Mouse (Mus musculus): ENCODE data around the gene Tmem176b. TPM values are rescaled to one million over a fixed set of nuclear protein-coding genes. Genes with fewer than 3 reads are reported as not detected.

The Tmem176b gene
- polyA plus RNA-seq, 1 experiment from 2014 or later, result 320 TPM

GRCm38 (mm10) chr6:48785601-48786000, 55.7 kb downstream of the Tmem176b start:
- Histone ChIP-seq H3K27ac (ENCODE audit: low read depth, low read length) (peak overlapping the region; percentile 11; the same call in 1 of the 2 replicates), H3K9me3 (ENCODE audit: control insufficient read depth) (no peaks in the 10 kb centered on the region), H3K27me3 (replicated peaks; ENCODE audit: control insufficient read depth, insufficient read depth, low read length) (no peaks in the 10 kb centered on the region), H3K4me1 (replicated peaks; ENCODE audit: control insufficient read depth, insufficient read depth, low read length) (no peaks in the 10 kb centered on the region), H3K36me3 (ENCODE audit: control insufficient read depth, insufficient read depth) (no peaks in the 10 kb centered on the region), H3K4me3 (ENCODE audit: low read depth, low read length) (no peak overlapping the region), H3K4me2 (replicated peaks; ENCODE audit: low read depth) (no peak overlapping the region), H3K9ac (ENCODE audit: low read depth, low read length) (no peak overlapping the region)
- 57% methylated on average over 2 of the region's 2 CpGs for WGBS
- no peak for TF ChIP-seq CTCF (IDR thresholded peaks at IDR 0.05; ENCODE audit: low read depth)
- ATAC-seq, result no peak

GRCm38 (mm10) chr6:48785189-48785588, 56.1 kb downstream of the Tmem176b start:
- TF ChIP-seq CTCF (IDR thresholded peaks at IDR 0.05; ENCODE audit: low read depth), result no peak
- H3K36me3 ChIP-seq (ENCODE audit: control insufficient read depth, insufficient read depth), result no peaks in the 10 kb centered on the region
- no peak for ATAC-seq
- H3K27ac ChIP-seq (ENCODE audit: low read depth, low read length), result peak overlapping the region; percentile 11; the same call in 1 of the 2 replicates
- no peaks in the 10 kb centered on the region for H3K9me3 ChIP-seq (ENCODE audit: control insufficient read depth)
- no peaks in the 10 kb centered on the region for H3K27me3 ChIP-seq (replicated peaks; ENCODE audit: control insufficient read depth, insufficient read depth, low read length)
- WGBS, result 60% methylated on average over 1 of the region's 1 CpGs
- no peak overlapping the region for H3K4me3 ChIP-seq (ENCODE audit: low read depth, low read length)
- no peak overlapping the region for H3K4me2 ChIP-seq (replicated peaks; ENCODE audit: low read depth)
- no peak overlapping the region for H3K9ac ChIP-seq (ENCODE audit: low read depth, low read length)
- no peaks in the 10 kb centered on the region for H3K4me1 ChIP-seq (replicated peaks; ENCODE audit: control insufficient read depth, insufficient read depth, low read length)

GRCm38 (mm10) chr6:48784406-48784805, 56.9 kb downstream of the Tmem176b start:
- no peaks in the 10 kb centered on the region for H3K27me3 ChIP-seq (replicated peaks; ENCODE audit: control insufficient read depth, insufficient read depth, low read length)
- no peaks in the 10 kb centered on the region for H3K4me1 ChIP-seq (replicated peaks; ENCODE audit: control insufficient read depth, insufficient read depth, low read length)
- no peak overlapping the region for H3K27ac ChIP-seq (ENCODE audit: low read depth, low read length)
- no peak for ATAC-seq
- no peaks in the 10 kb centered on the region for H3K36me3 ChIP-seq (ENCODE audit: control insufficient read depth, insufficient read depth)
- H3K9me3 ChIP-seq (ENCODE audit: control insufficient read depth), result no peaks in the 10 kb centered on the region
- no peak for TF ChIP-seq CTCF (IDR thresholded peaks at IDR 0.05; ENCODE audit: low read depth)
- H3K4me2 ChIP-seq (replicated peaks; ENCODE audit: low read depth), result no peak overlapping the region
- no peak overlapping the region for H3K4me3 ChIP-seq (ENCODE audit: low read depth, low read length)
- H3K9ac ChIP-seq (ENCODE audit: low read depth, low read length), result no peak overlapping the region
- WGBS, result 100% methylated on average over 1 of the region's 1 CpGs

Other genes with a start within 250 kb of the Tmem176b start
- gene Repin1, start 247.6 kb downstream of the Tmem176b start, polyA plus RNA-seq (2015; fragmentation: Nextera tagmentation; extraction: Ambion mirVana), result 11.3 and 12.0 TPM in 2 replicates
- gene Gm44965, start 247.6 kb downstream of the Tmem176b start, polyA plus RNA-seq (2015; fragmentation: Nextera tagmentation; extraction: Ambion mirVana), result not detected in 2 replicates
- gene Zfp775, start 239.4 kb downstream of the Tmem176b start, polyA plus RNA-seq (2015; fragmentation: Nextera tagmentation; extraction: Ambion mirVana), result 2.2 TPM in 2 replicates
- 0.55 and 0.63 TPM in 2 replicates for gene AI854703, start 214.7 kb downstream of the Tmem176b start, polyA plus RNA-seq (2015; fragmentation: Nextera tagmentation; extraction: Ambion mirVana)
- 1.1 and 1.2 TPM in 2 replicates for gene Gimap8, start 194.3 kb downstream of the Tmem176b start, polyA plus RNA-seq (2015; fragmentation: Nextera tagmentation; extraction: Ambion mirVana)
- 9.9 and 10.2 TPM in 2 replicates for gene Gimap9, start 165.4 kb downstream of the Tmem176b start, polyA plus RNA-seq (2015; fragmentation: Nextera tagmentation; extraction: Ambion mirVana)
- 9.6 and 11.3 TPM in 2 replicates for gene Gimap4, start 156.9 kb downstream of the Tmem176b start, polyA plus RNA-seq (2015; fragmentation: Nextera tagmentation; extraction: Ambion mirVana)
- gene Gimap6, start 133.3 kb downstream of the Tmem176b start, polyA plus RNA-seq (2015; fragmentation: Nextera tagmentation; extraction: Ambion mirVana), result 13.6 and 15.8 TPM in 2 replicates
- gene Gm28053, start 122.9 kb downstream of the Tmem176b start, polyA plus RNA-seq (2015; fragmentation: Nextera tagmentation; extraction: Ambion mirVana), result 1.3 and 2.3 TPM in 2 replicates
- gene Gimap7, start 122.9 kb downstream of the Tmem176b start, polyA plus RNA-seq (2015; fragmentation: Nextera tagmentation; extraction: Ambion mirVana), result 0.09 and 0.16 TPM in 2 replicates
- 15.2 and 17.8 TPM in 2 replicates for gene Gimap1, start 102.4 kb downstream of the Tmem176b start, polyA plus RNA-seq (2015; fragmentation: Nextera tagmentation; extraction: Ambion mirVana)
- 8.4 and 10.6 TPM in 2 replicates for gene Gimap5, start 95.3 kb downstream of the Tmem176b start, polyA plus RNA-seq (2015; fragmentation: Nextera tagmentation; extraction: Ambion mirVana)
- gene Gimap3, start 70.6 kb downstream of the Tmem176b start, polyA plus RNA-seq (2015; fragmentation: Nextera tagmentation; extraction: Ambion mirVana), result 0.58 and 0.64 TPM in 2 replicates
- gene Tmem176a, start 577 bp downstream of the Tmem176b start, polyA plus RNA-seq (2015; fragmentation: Nextera tagmentation; extraction: Ambion mirVana), result 180 and 193 TPM in 2 replicates
- gene Aoc1, start 31.4 kb upstream of the Tmem176b start, polyA plus RNA-seq (2015; fragmentation: Nextera tagmentation; extraction: Ambion mirVana), result 101 and 106 TPM in 2 replicates
- gene 1600015I10Rik, start 88.4 kb upstream of the Tmem176b start, polyA plus RNA-seq (2015; fragmentation: Nextera tagmentation; extraction: Ambion mirVana), result not detected in 2 replicates
- not detected in 2 replicates for gene Doxl2, start 133.5 kb upstream of the Tmem176b start, polyA plus RNA-seq (2015; fragmentation: Nextera tagmentation; extraction: Ambion mirVana)
- gene Svs1, start 145.4 kb upstream of the Tmem176b start, polyA plus RNA-seq (2015; fragmentation: Nextera tagmentation; extraction: Ambion mirVana), result not detected in 2 replicates
- 1.0 and 1.2 TPM in 2 replicates for gene Gpnmb, start 195.1 kb upstream of the Tmem176b start, polyA plus RNA-seq (2015; fragmentation: Nextera tagmentation; extraction: Ambion mirVana)
- gene Malsu1, start 232.3 kb upstream of the Tmem176b start, polyA plus RNA-seq (2015; fragmentation: Nextera tagmentation; extraction: Ambion mirVana), result 86.5 and 86.9 TPM in 2 replicates

Data from intestine, postnatal 0 days (tissue).